Mouse (Mus musculus) hindbrain, embryonic 16.5 days (tissue): Measurements from ENCODE around the gene Snd1. TPM values are rescaled to one million over a fixed set of nuclear protein-coding genes. Genes with fewer than 3 reads are reported as not detected.

Experiments
- ATAC-seq: fragments of 200-750 bp; cut with Nextera tagmentation; 2 replicates; pipeline ENCODE4 v1.8.0; 2017; ENCODE audit warnings: moderate TSS enrichment, moderate library complexity
- H3K27ac ChIP-seq: fragments of 300-500 bp; sonication (generic); 2 replicates; pipeline ENCODE4 v1.5.1; 2014; ENCODE audit warnings: low read depth, mild to moderate bottlenecking, control low read depth, low read length, moderate library complexity
- H3K27me3 ChIP-seq: fragments of 300-500 bp; sonication (generic); replicated peaks from 2 replicates; pipeline ENCODE4 v1.6.1; 2014; ENCODE audit warnings: low read length; ENCODE audit not compliant: control insufficient read depth, insufficient read depth
- H3K36me3 ChIP-seq: fragments of 300-500 bp; sonication (generic); 2 replicates; pipeline ENCODE4 v1.6.1; 2014; ENCODE audit warnings: mild to moderate bottlenecking, low read length, moderate library complexity, mixed read lengths; ENCODE audit not compliant: control insufficient read depth, insufficient read depth
- H3K4me1 ChIP-seq: fragments of 300-500 bp; sonication (generic); 2 replicates; pipeline ENCODE4 v1.6.1; 2014; ENCODE audit warnings: low read depth, low read length; ENCODE audit not compliant: control insufficient read depth, insufficient read depth
- H3K4me2 ChIP-seq: fragments of 300-500 bp; sonication (generic); 2 replicates; pipeline ENCODE4 v1.6.1; 2014; ENCODE audit warnings: mild to moderate bottlenecking, low read length, control low read depth, moderate library complexity
- H3K4me3 ChIP-seq: fragments of 300-500 bp; sonication (generic); 2 replicates; pipeline ENCODE4 v1.5.1; 2014; ENCODE audit warnings: mild to moderate bottlenecking, low read length, control low read depth, moderate library complexity
- H3K9ac ChIP-seq: fragments of 300-500 bp; sonication (generic); 2 replicates; pipeline ENCODE4 v1.6.1; 2014; ENCODE audit warnings: low read depth, mild to moderate bottlenecking, control low read depth, low read length, moderate library complexity
- H3K9me3 ChIP-seq: fragments of 300-500 bp; sonication (generic); 2 replicates; pipeline ENCODE4 v1.6.1; 2014; ENCODE audit warnings: mild to moderate bottlenecking, low read length, moderate library complexity; ENCODE audit not compliant: control insufficient read depth
- WGBS: fragments of 180-500 bp; shearing (Covaris S2); extraction: QIAGEN DNeasy Blood & Tissue Kit; methylation state at CpG from one replicate; pipeline ENCODE4 v1.1.7; 2014; 5-methylcytosine and 5-hydroxymethylcytosine counted together
- polyA plus RNA-seq: library from polyadenylated mRNA; unstranded; fragments of >200 nt; fragmentation: Nextera tagmentation; extraction: Ambion mirVana; gene quantifications from 2 replicates; pipeline ENCODE4 v1.2.1, GENCODE M21; 2015

Snd1 gene
- polyA plus RNA-seq, 1 experiment from 2014 or later: 69.7 TPM

- H3K36me3 ChIP-seq: no peaks in the 10 kb centered on the region
- no peak overlapping the region for H3K4me2 ChIP-seq
- no peaks in the 10 kb centered on the region for H3K4me1 ChIP-seq
- ATAC-seq: no peak
- no peak overlapping the region for H3K27ac ChIP-seq
- H3K27me3 ChIP-seq: no peaks in the 10 kb centered on the region
- no peak overlapping the region for H3K4me3 ChIP-seq
- 84% methylated on average over 4 of the region's 4 CpGs for WGBS
- no peaks in the 10 kb centered on the region for H3K9me3 ChIP-seq
- H3K9ac ChIP-seq: no peak overlapping the region
Measured at GRCm38 (mm10) chr6:28680537-28680936, 205.6 kb downstream of the Snd1 start.

- Histone ChIP-seq H3K27ac (no peak overlapping the region), H3K4me1 (no peaks in the 10 kb centered on the region), H3K27me3 (no peaks in the 10 kb centered on the region), H3K36me3 (no peaks in the 10 kb centered on the region), H3K9ac (no peak overlapping the region), H3K4me3 (no peak overlapping the region), H3K4me2 (no peak overlapping the region), H3K9me3 (no peaks in the 10 kb centered on the region)
- 88% methylated on average over 8 of the region's 8 CpGs for WGBS
- no peak for ATAC-seq
Measured at GRCm38 (mm10) chr6:28681521-28682457, 206.8 kb downstream of the Snd1 start.

GRCm38 (mm10) chr6:28685052-28685451 is 210.1 kb downstream of the Snd1 start:
- H3K9me3 ChIP-seq: no peaks in the 10 kb centered on the region
- H3K4me1 ChIP-seq: no peaks in the 10 kb centered on the region
- no peak overlapping the region for H3K27ac ChIP-seq
- no peaks in the 10 kb centered on the region for H3K27me3 ChIP-seq
- no peak overlapping the region for H3K4me2 ChIP-seq
- no peak for ATAC-seq
- H3K36me3 ChIP-seq: no peaks in the 10 kb centered on the region
- 47% methylated on average over 3 of the region's 3 CpGs for WGBS
- no peak overlapping the region for H3K9ac ChIP-seq
- H3K4me3 ChIP-seq: no peak overlapping the region

GRCm38 (mm10) chr6:28685745-28686144 is 210.8 kb downstream of the Snd1 start:
- no peak for ATAC-seq
- Histone ChIP-seq H3K4me2 (no peak overlapping the region), H3K4me3 (no peak overlapping the region), H3K27me3 (no peaks in the 10 kb centered on the region), H3K9ac (no peak overlapping the region), H3K9me3 (no peaks in the 10 kb centered on the region), H3K27ac (no peak overlapping the region), H3K4me1 (no peaks in the 10 kb centered on the region), H3K36me3 (no peaks in the 10 kb centered on the region)
- WGBS: 82% methylated on average over 5 of the region's 5 CpGs

GRCm38 (mm10) chr6:28687776-28688175 is 212.8 kb downstream of the Snd1 start:
- WGBS: 88% methylated on average over 5 of the region's 5 CpGs
- Histone ChIP-seq H3K9ac (no peak overlapping the region), H3K4me1 (no peaks in the 10 kb centered on the region), H3K9me3 (no peaks in the 10 kb centered on the region), H3K4me2 (no peak overlapping the region), H3K36me3 (no peaks in the 10 kb centered on the region), H3K4me3 (no peak overlapping the region), H3K27ac (no peak overlapping the region), H3K27me3 (no peaks in the 10 kb centered on the region)
- no peak for ATAC-seq

- no peaks in the 10 kb centered on the region for H3K9me3 ChIP-seq
- no peaks in the 10 kb centered on the region for H3K4me1 ChIP-seq
- no peak for ATAC-seq
- H3K27ac ChIP-seq: no peak overlapping the region
- H3K27me3 ChIP-seq: no peaks in the 10 kb centered on the region
- H3K36me3 ChIP-seq: no peaks in the 10 kb centered on the region
- no peak overlapping the region for H3K4me3 ChIP-seq
- no peak overlapping the region for H3K4me2 ChIP-seq
- H3K9ac ChIP-seq: no peak overlapping the region
Measured at GRCm38 (mm10) chr6:28692659-28693058, 217.7 kb downstream of the Snd1 start.

- Histone ChIP-seq H3K9me3 (no peaks in the 10 kb centered on the region), H3K4me2 (no peak overlapping the region), H3K9ac (no peak overlapping the region), H3K27me3 (no peaks in the 10 kb centered on the region), H3K4me1 (no peaks in the 10 kb centered on the region), H3K4me3 (no peak overlapping the region), H3K36me3 (no peaks in the 10 kb centered on the region), H3K27ac (no peak overlapping the region)
- ATAC-seq: no peak
- WGBS: 87% methylated on average over 3 of the region's 3 CpGs
Measured at GRCm38 (mm10) chr6:28697214-28697613, 222.3 kb downstream of the Snd1 start.

GRCm38 (mm10) chr6:28704612-28705011 is 229.7 kb downstream of the Snd1 start:
- no peak for ATAC-seq
- WGBS: 48% methylated on average over 6 of the region's 6 CpGs
- Histone ChIP-seq H3K9me3 (no peaks in the 10 kb centered on the region), H3K4me2 (no peak overlapping the region), H3K9ac (no peak overlapping the region), H3K27me3 (no peaks in the 10 kb centered on the region), H3K36me3 (no peaks in the 10 kb centered on the region), H3K4me3 (no peak overlapping the region), H3K27ac (0 out of 2 replicates have a peak overlapping the region, but pooled peaks have one; percentile 39), H3K4me1 (peaks cover 24% of the 10 kb centered on the region)

- WGBS: 50% methylated on average over 6 of the region's 6 CpGs
- peak overlapping the region; percentile 55; the same call in 1 of the 2 replicates for H3K27ac ChIP-seq
- H3K9me3 ChIP-seq: no peaks in the 10 kb centered on the region
- no peak overlapping the region; the same call in 1 of the 2 replicates for H3K4me2 ChIP-seq
- no peaks in the 10 kb centered on the region for H3K36me3 ChIP-seq
- H3K4me3 ChIP-seq: no peak overlapping the region
- ATAC-seq: peak; percentile 81
- H3K27me3 ChIP-seq: no peaks in the 10 kb centered on the region
- peaks cover 24% of the 10 kb centered on the region for H3K4me1 ChIP-seq
- H3K9ac ChIP-seq: peak overlapping the region; percentile 29
Measured at GRCm38 (mm10) chr6:28705384-28706107, 230.6 kb downstream of the Snd1 start.
